12 mouse cellular contexts compared by ENCODE assay signal in genomic region chr4:130002157-130002556, GRCm38 (mm10). TPM values are rescaled to one million over a fixed set of nuclear protein-coding genes. Genes with fewer than 3 reads are reported as not detected.
DNase-seq lines count a peak whose midpoint lies in the region; ATAC-seq lines count a peak whose summit lies in the region.
"Had no signal": no experiment of that assay in that cellular context is flagged by ENCODE, and none has a peak within 500 bp of the region (broad histone marks: within the 10 kb centered on the region; RNA-seq: fewer than 3 reads in every experiment).

No protein-coding gene starts in this region.

- WGBS in heart, embryonic 12.5 days: 44% methylated on average over 10 of the region's 10 CpGs
- WGBS in hindbrain, embryonic 15.5 days: 50% methylated on average over 10 of the region's 10 CpGs

- H3K27me3 ChIP-seq in heart, embryonic 12.5 days (replicated peaks): peaks cover 63% of the 10 kb centered on the region
- no peaks in the 10 kb centered on the region for H3K27me3 ChIP-seq in hindbrain, embryonic 15.5 days

- no peak for DNase-seq in heart, postnatal 36 days
- DNase-seq in lung, postnatal 10 days: peak; percentile 31
- no peak for DNase-seq in lung, postnatal 14 days
- peak; percentile 64 for DNase-seq in right cerebral cortex, postnatal 4 days
- DNase-seq in liver: no peak
- DNase-seq: cerebellum, adult 18-20 months had no signal

- no peak overlapping the region for H3K9ac ChIP-seq in heart, embryonic 12.5 days
- H3K9ac ChIP-seq in hindbrain, embryonic 15.5 days: no peak overlapping the region

- no peak overlapping the region for H3K4me3 ChIP-seq in heart, embryonic 12.5 days
- no peak overlapping the region for H3K4me3 ChIP-seq in hindbrain, embryonic 15.5 days

- peaks cover 37% of the 10 kb centered on the region for H3K4me1 ChIP-seq in heart, embryonic 12.5 days (replicated peaks)
- peaks cover 25% of the 10 kb centered on the region for H3K4me1 ChIP-seq in hindbrain, embryonic 15.5 days (replicated peaks)

- H3K4me2 ChIP-seq in heart, embryonic 12.5 days: peak overlapping the region; percentile 17; the same call in 1 of the 2 replicates
- H3K4me2 ChIP-seq in hindbrain, embryonic 15.5 days: no peak overlapping the region

- ATAC-seq in heart, embryonic 12.5 days (ENCODE audit: insufficient number of reproducible peaks, low FRiP score): peak; percentile 72
- peak; percentile 63; the same call in 1 of the 2 replicates for ATAC-seq in hindbrain, embryonic 15.5 days (ENCODE audit: low FRiP score, low read depth)
- ATAC-seq in granulocyte monocyte progenitor cell, adult 5-6 weeks (replicated peaks; ENCODE audit: poor library complexity, severe bottlenecking): no peak
- ATAC-seq: activated CD4-positive, CD25-positive, alpha-beta regulatory T cell, adult 4 months; CD4-positive, CD25-positive, alpha-beta regulatory T cell, adult 4 months had no signal

- H3K27ac ChIP-seq in heart, embryonic 12.5 days (ENCODE audit: poor library complexity, severe bottlenecking): peak overlapping the region; percentile 70
- peak overlapping the region; percentile 45 for H3K27ac ChIP-seq in hindbrain, embryonic 15.5 days (replicated peaks)
- H3K27ac ChIP-seq: macrophage had no signal

- no peaks in the 10 kb centered on the region for H3K9me3 ChIP-seq in heart, embryonic 12.5 days (replicated peaks)
- no peaks in the 10 kb centered on the region for H3K9me3 ChIP-seq in hindbrain, embryonic 15.5 days

- intact Hi-C loops in heart, postnatal 36 days (cut with DNase I): no loop called here

- no peaks in the 10 kb centered on the region for H3K36me3 ChIP-seq in heart, embryonic 12.5 days
- no peaks in the 10 kb centered on the region; the same call in 1 of the 2 replicates for H3K36me3 ChIP-seq in hindbrain, embryonic 15.5 days

RNA-seq across cellular contexts. Expression of gene Adgrb2, which starts 17.5 kb away (rescaled TPM):
- polyA plus RNA-seq in heart, embryonic 12.5 days (2016; fragmentation: Nextera tagmentation; extraction: Ambion mirVana): 2.6 and 2.7 TPM in 2 replicates
- 1 to 10 TPM; 2.1 to 2.6 TPM for total RNA-seq in heart, postnatal 36 days (2021)
- polyA plus RNA-seq in hindbrain, embryonic 15.5 days (2015; fragmentation: Nextera tagmentation; extraction: Ambion mirVana): 16.4 and 17.4 TPM in 2 replicates
- total RNA-seq in granulocyte monocyte progenitor cell, adult 5-6 weeks (2014; fragmentation: Nextera tagmentation): not detected in 2 replicates
- total RNA-seq in granulocyte monocyte progenitor cell, adult 5-6 weeks (2017): 0.13 TPM in 1 of 2 replicates, not detected in the other
- polyA plus RNA-seq: macrophage had no signal

RNA-seq across cellular contexts. Expression of gene Col16a1, which starts 45.5 kb away (rescaled TPM):
- 35.8 and 37.9 TPM in 2 replicates for polyA plus RNA-seq in heart, embryonic 12.5 days (2016; fragmentation: Nextera tagmentation; extraction: Ambion mirVana)
- 1 to 10 TPM; 7.4 to 8.5 TPM for total RNA-seq in heart, postnatal 36 days (2021)
- polyA plus RNA-seq in hindbrain, embryonic 15.5 days (2015; fragmentation: Nextera tagmentation; extraction: Ambion mirVana): 13.4 and 13.9 TPM in 2 replicates
- total RNA-seq in granulocyte monocyte progenitor cell, adult 5-6 weeks (2014; fragmentation: Nextera tagmentation): 0.21 TPM in 1 of 2 replicates, not detected in the other
- total RNA-seq in granulocyte monocyte progenitor cell, adult 5-6 weeks (2017): 0.52 and 1.9 TPM in 2 replicates
- polyA plus RNA-seq: activated CD4-positive, CD25-positive, alpha-beta regulatory T cell, adult 4 months; CD4-positive, CD25-positive, alpha-beta regulatory T cell, adult 4 months; macrophage had no signal

Comparison
In these comparisons a context has a peak if more than half of its experiments do, and no peak if none do; other contexts are left out.
1. DNase-seq: peak in lung, postnatal 10 days (single experiment) and right cerebral cortex, postnatal 4 days (single experiment); none in heart, postnatal 36 days (0 of 2), lung, postnatal 14 days (single experiment) and liver (single experiment).